Mouse (Mus musculus) midbrain, embryonic 14.5 days (tissue): ENCODE measurements at regions not wholly inside any gene's neighbourhood (a gene's known extent, or its start where the extent isn't known, plus 50 kb on each side); places are given as distances from the start of the nearest gene placed in this dataset.

Experiments used
- ATAC-seq: fragments of 200-750 bp; cut with Nextera tagmentation; 2 replicates; pipeline ENCODE4 v1.8.0; 2017; ENCODE audit warnings: moderate number of reproducible peaks, moderate library complexity; ENCODE audit not compliant: low FRiP score, low TSS enrichment
- DNase-seq: peaks from one replicate; pipeline ENCODE4 v3.0.0-alpha.2; 2015
- H3K27ac ChIP-seq: fragments of 300-500 bp; sonication (generic); replicated peaks from 2 replicates; pipeline ENCODE4 v1.5.1; 2014; ENCODE audit warnings: mild to moderate bottlenecking, low read depth, low read length, moderate library complexity
- H3K27me3 ChIP-seq: fragments of 300-500 bp; sonication (generic); 2 replicates; pipeline ENCODE4 v1.6.1; 2014; ENCODE audit warnings: low read length, control low read depth, mixed read lengths; ENCODE audit not compliant: control insufficient read depth, insufficient read depth
- H3K36me3 ChIP-seq: fragments of 300-500 bp; sonication (generic); 2 replicates; pipeline ENCODE4 v1.6.1; 2014; ENCODE audit warnings: low read length, control low read depth; ENCODE audit not compliant: control insufficient read depth, insufficient read depth
- H3K4me1 ChIP-seq: fragments of 300-500 bp; sonication (generic); 2 replicates; pipeline ENCODE4 v1.6.1; 2014; ENCODE audit warnings: mild to moderate bottlenecking, antibody characterized with exemption, low read length, control low read depth; ENCODE audit not compliant: control insufficient read depth, insufficient read depth
- H3K4me2 ChIP-seq: fragments of 300-500 bp; sonication (generic); 2 replicates; pipeline ENCODE4 v1.6.1; 2014; ENCODE audit warnings: mild to moderate bottlenecking, low read length, moderate library complexity
- H3K4me3 ChIP-seq: fragments of 300-500 bp; sonication (generic); replicated peaks from 2 replicates; pipeline ENCODE4 v1.5.1; 2014; ENCODE audit warnings: low read depth, low read length
- H3K9ac ChIP-seq: fragments of 300-500 bp; sonication (generic); replicated peaks from 2 replicates; pipeline ENCODE4 v1.6.1; 2014; ENCODE audit warnings: mild to moderate bottlenecking, low read length, moderate library complexity
- H3K9me3 ChIP-seq: fragments of 300-500 bp; sonication (generic); 2 replicates; pipeline ENCODE4 v1.6.1; 2016; ENCODE audit warnings: low read length, control low read depth, mixed read lengths; ENCODE audit not compliant: control insufficient read depth
- WGBS: fragments of 180-500 bp; shearing (Covaris S2); extraction: QIAGEN DNeasy Blood & Tissue Kit; methylation state at CpG from one replicate; pipeline ENCODE4 v1.1.7; 2014; 5-methylcytosine and 5-hydroxymethylcytosine counted together

DNA sequence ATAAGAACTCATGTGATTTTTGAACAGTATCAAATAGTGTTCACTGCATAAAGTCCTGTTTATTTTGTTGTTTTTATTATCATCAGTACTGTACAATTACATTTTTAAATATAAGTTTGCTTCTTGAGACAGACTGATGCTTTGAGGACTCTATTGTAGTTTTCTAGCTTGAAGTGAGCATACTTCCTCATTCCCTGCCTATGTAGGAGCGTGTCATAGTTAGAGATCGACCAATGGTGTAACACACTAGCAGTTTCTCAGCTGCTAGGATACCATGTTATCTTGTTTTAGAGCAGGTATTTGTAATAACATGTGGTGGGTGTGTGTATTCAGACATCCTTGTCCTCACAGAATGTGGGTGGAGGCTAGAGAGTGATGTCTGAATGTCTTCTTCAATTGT lies 342.1 kb downstream of the Ndufa4 start:
- Histone ChIP-seq H3K36me3 (no peaks in the 10 kb centered on the region), H3K4me3 (no peak overlapping the region), H3K9me3 (no peaks in the 10 kb centered on the region), H3K27ac (no peak overlapping the region), H3K4me2 (no peak overlapping the region), H3K27me3 (no peaks in the 10 kb centered on the region), H3K4me1 (no peaks in the 10 kb centered on the region), H3K9ac (no peak overlapping the region)
- ATAC-seq (no peak), DNase-seq (no peak)
- 95% methylated on average over 2 of the region's 2 CpGs for WGBS

DNA sequence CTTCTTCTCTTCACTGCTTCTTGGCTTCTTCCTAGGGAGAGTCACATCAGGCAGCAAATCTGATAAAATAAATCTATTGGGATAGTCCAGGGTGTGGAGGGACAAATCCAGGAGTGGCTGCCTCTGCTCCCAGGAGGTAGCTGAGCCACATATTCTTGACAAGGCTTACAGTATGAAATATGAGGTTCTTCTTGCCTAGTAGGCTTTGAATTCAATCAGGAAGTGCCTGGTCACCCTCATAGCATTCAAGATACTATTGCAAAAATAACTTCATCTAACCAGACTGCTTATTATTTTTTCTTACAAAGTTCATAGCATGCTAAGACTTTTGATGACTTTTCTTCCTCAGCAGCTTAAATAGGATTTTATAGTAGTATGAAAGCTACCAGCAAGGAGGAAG lies 356.8 kb downstream of the Ndufa4 start:
- Histone ChIP-seq H3K9me3 (no peaks in the 10 kb centered on the region), H3K36me3 (no peaks in the 10 kb centered on the region), H3K4me3 (no peak overlapping the region), H3K27me3 (no peaks in the 10 kb centered on the region), H3K4me2 (no peak overlapping the region), H3K9ac (no peak overlapping the region), H3K27ac (no peak overlapping the region), H3K4me1 (no peaks in the 10 kb centered on the region)
- DNase-seq (no peak), ATAC-seq (no peak)

DNA sequence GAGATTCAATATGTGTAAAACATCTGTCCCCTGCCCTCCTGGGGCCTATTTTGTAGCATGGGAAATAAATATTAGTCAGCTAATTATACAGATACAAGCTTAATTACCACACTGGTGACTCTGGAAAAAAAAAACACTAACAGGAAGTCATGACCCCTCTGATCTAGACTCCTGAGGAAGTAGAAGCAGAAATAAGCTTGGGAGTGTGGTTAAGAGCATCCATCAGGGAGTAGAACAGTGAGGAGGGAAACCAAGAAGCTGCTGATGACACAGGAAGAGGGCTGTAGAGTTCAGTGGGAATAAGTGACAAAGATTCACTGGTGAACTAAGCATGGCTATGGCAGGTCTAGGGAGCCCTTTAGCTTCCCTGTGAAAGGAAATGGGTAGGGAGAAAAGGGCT lies 360.0 kb downstream of the Ndufa4 start:
- H3K4me1 ChIP-seq = no peaks in the 10 kb centered on the region
- H3K36me3 ChIP-seq = no peaks in the 10 kb centered on the region
- no peaks in the 10 kb centered on the region for H3K27me3 ChIP-seq
- DNase-seq (no peak), ATAC-seq (no peak)
- H3K4me2 ChIP-seq = no peak overlapping the region
- no peak overlapping the region for H3K4me3 ChIP-seq
- no peaks in the 10 kb centered on the region for H3K9me3 ChIP-seq
- H3K27ac ChIP-seq = no peak overlapping the region
- no peak overlapping the region for H3K9ac ChIP-seq

- Histone ChIP-seq H3K9ac (no peak overlapping the region), H3K27me3 (no peaks in the 10 kb centered on the region), H3K27ac (no peak overlapping the region; the same call in 1 of the 2 replicates), H3K4me2 (no peak overlapping the region), H3K9me3 (no peaks in the 10 kb centered on the region), H3K36me3 (no peaks in the 10 kb centered on the region), H3K4me1 (0 out of 2 replicates have a peak, but pooled peaks cover 5% of the 10 kb centered on the region), H3K4me3 (no peak overlapping the region)
- DNase-seq (peak; percentile 83), ATAC-seq (peak; percentile 82)
- WGBS = 49% methylated on average over 8 of the region's 8 CpGs
Measured at GRCm38 (mm10) chr6:11534930-11535880, 372.1 kb downstream of the Ndufa4 start.

DNA sequence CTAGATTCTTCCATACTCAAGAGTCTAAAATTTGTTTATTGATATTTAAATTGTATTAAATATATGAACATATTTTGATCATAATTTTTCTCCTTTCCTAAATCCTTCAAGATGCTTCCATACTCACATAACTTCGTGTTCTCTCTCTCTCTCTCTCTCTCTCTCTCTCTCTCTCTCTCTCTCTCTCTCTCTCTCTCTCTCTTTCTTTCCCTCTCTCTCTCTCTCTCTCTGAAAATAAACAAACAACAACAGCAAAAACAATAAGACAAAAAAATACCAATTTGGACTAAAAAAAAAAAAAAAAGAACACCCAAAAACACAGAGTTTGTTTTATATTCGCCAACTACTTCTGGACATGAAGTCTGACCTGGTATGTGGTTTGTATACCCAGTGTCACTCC lies 404.2 kb downstream of the Ndufa4 start:
- Histone ChIP-seq H3K36me3 (no peaks in the 10 kb centered on the region), H3K4me3 (no peak overlapping the region), H3K27me3 (no peaks in the 10 kb centered on the region), H3K9me3 (no peaks in the 10 kb centered on the region; the same call in 1 of the 2 replicates), H3K9ac (no peak overlapping the region), H3K27ac (no peak overlapping the region), H3K4me1 (no peaks in the 10 kb centered on the region), H3K4me2 (no peak overlapping the region)
- 87% methylated on average over 2 of the region's 2 CpGs for WGBS
- ATAC-seq (no peak), DNase-seq (no peak)

DNA sequence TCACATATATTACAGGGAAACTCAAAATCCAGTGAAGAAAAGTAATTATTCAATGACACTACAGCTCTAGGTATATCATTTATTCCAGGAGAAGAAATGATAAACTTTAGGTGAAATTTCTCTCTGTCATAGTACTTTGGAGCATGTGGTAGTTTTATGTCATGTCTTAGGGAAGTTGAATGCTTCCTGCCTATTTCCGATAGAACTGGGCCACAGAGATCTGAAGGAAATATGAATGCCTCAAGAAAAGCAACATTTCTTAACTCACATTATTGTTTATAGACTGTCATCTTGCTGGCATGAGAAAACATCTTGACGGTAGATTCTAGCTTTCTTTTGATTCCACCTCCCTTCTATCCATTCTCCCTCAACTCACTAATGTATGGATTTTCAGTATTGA lies 412.9 kb downstream of the Ndufa4 start:
- H3K27ac ChIP-seq = no peak overlapping the region
- 87% methylated on average over 2 of the region's 2 CpGs for WGBS
- H3K4me1 ChIP-seq = no peaks in the 10 kb centered on the region
- no peaks in the 10 kb centered on the region for H3K27me3 ChIP-seq
- no peaks in the 10 kb centered on the region for H3K9me3 ChIP-seq
- H3K4me3 ChIP-seq = no peak overlapping the region
- DNase-seq (no peak), ATAC-seq (no peak)
- no peak overlapping the region for H3K4me2 ChIP-seq
- no peaks in the 10 kb centered on the region for H3K36me3 ChIP-seq
- no peak overlapping the region for H3K9ac ChIP-seq

DNA sequence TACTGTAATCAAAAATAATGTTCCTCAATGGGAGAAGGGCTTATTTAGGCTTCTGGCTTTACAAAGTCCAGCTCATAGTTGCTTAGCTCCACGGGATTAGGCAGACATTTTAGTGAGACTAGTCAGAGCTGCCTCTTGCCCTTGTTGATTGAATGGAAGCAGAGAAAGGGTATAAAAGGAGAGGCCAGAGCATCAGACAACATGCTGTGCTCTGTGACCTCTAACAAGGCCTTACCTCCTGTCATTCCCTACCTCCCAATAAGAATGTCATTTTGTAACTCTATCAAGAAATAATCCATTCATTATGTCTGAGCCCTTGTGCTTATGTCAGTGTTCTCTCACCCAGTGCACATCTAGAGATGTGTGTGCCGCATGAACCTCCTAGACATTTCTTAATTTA lies 430.3 kb downstream of the Ndufa4 start:
- Histone ChIP-seq H3K9me3 (no peaks in the 10 kb centered on the region), H3K27me3 (no peaks in the 10 kb centered on the region), H3K36me3 (no peaks in the 10 kb centered on the region), H3K4me3 (no peak overlapping the region), H3K4me2 (no peak overlapping the region), H3K9ac (no peak overlapping the region), H3K4me1 (no peaks in the 10 kb centered on the region), H3K27ac (no peak overlapping the region)
- 12% methylated on average over 2 of the region's 2 CpGs for WGBS
- DNase-seq = no peak
- no peak for ATAC-seq
